22 mouse cellular contexts compared by ENCODE assay signal in the genomic region with DNA sequence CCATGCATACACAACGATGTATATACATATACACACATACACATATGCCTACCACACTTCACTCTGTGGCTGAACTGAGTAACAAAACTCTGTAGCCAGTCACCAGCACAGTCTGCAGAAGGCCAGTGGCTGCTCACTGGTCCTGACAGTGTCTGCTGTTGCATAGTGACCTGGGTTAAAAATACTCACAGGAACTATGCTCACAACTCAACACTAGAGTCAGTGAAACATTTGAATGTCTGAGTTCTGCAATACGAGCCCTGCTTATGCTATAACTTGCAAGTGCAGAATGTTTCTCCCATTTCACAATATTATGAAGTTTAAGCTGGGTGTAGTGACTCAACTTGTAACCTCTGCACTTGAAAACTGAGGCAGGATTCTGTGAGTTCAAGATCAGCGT. TPM values are rescaled to one million over a fixed set of nuclear protein-coding genes. Genes with fewer than 3 reads are reported as not detected.
DNase-seq lines count a peak whose midpoint lies in the region; ATAC-seq and TF ChIP-seq lines count a peak whose summit lies in the region.
"Had no signal": no experiment of that assay in that cellular context is flagged by ENCODE, and none has a peak within 500 bp of the region (broad histone marks: within the 10 kb centered on the region; RNA-seq: fewer than 3 reads in every experiment).

No protein-coding gene starts in this region.

- no peak overlapping the region for H3K4me2 ChIP-seq in heart, postnatal 0 days (ENCODE audit: low read depth, low read length)
- H3K4me2 ChIP-seq: hindbrain, embryonic 13.5 days; lung, embryonic 14.5 days; stomach, embryonic 15.5 days had no signal

- no peak overlapping the region for H3K9ac ChIP-seq in heart, postnatal 0 days (replicated peaks; ENCODE audit: low read depth, low read length)
- H3K9ac ChIP-seq: hindbrain, embryonic 13.5 days; lung, embryonic 14.5 days; stomach, embryonic 15.5 days had no signal

- H3K36me3 ChIP-seq in heart, embryonic 10.5 days: peaks cover 25% of the 10 kb centered on the region
- peaks cover 5% of the 10 kb centered on the region for H3K36me3 ChIP-seq in heart, postnatal 0 days (replicated peaks; ENCODE audit: control insufficient read depth, insufficient read depth, low read length)

- intact Hi-C loops in heart, postnatal 36 days (cut with DNase I): no loop called here

- no peak for DNase-seq in heart, embryonic 10.5 days (ENCODE audit: low spot score)
- no peak for DNase-seq in heart, postnatal 36 days
- peak; percentile 65 for DNase-seq in heart, postnatal 0 days (ENCODE audit: low spot score)
- DNase-seq in heart, adult 8-10 months (ENCODE audit: low spot score): no peak
- peak; percentile 64 for DNase-seq in A20 (ENCODE audit: low read depth, low spot score)
- no peak for DNase-seq in thymus, postnatal 25 days
- DNase-seq in frontal cortex, postnatal 25 days (ENCODE audit: low spot score in 2 of 2): no peak
- DNase-seq: cerebellum, adult 8-10 months; gastrocnemius, postnatal 36 days; kidney, adult 2 months; kidney, postnatal 10 days; layer of hippocampus, postnatal 36 days; lung, embryonic 14.5 days; right cerebral cortex, postnatal 25 days; thymus, adult 18-20 months had no signal

- H3K9me3 ChIP-seq in heart, embryonic 10.5 days: no peaks in the 10 kb centered on the region
- H3K9me3 ChIP-seq in heart, postnatal 0 days (replicated peaks; ENCODE audit: control insufficient read depth, low read length): no peaks in the 10 kb centered on the region; the same call in 1 of the 2 replicates
- H3K9me3 ChIP-seq: stomach, embryonic 15.5 days had no signal

- peak overlapping the region; percentile 69; the same call in 1 of the 2 replicates for H3K27ac ChIP-seq in heart, embryonic 10.5 days
- peak overlapping the region; percentile 37; the same call in 1 of the 2 replicates for H3K27ac ChIP-seq in heart, postnatal 0 days (ENCODE audit: low read depth)
- H3K27ac ChIP-seq: embryonic facial prominence, embryonic 10.5 days; hindbrain, embryonic 13.5 days; layer of hippocampus, adult 2 months; stomach, embryonic 15.5 days had no signal

- ATAC-seq in heart, postnatal 0 days (ENCODE audit: insufficient read depth, low read depth): peak; percentile 82
- ATAC-seq in megakaryocyte, adult 5-6 weeks (ENCODE audit: poor library complexity, severe bottlenecking): peak; percentile 32; the same call in 1 of the 2 replicates
- ATAC-seq: inflammation-experienced regulatory T-cells, adult 6 months; midbrain, embryonic 16.5 days had no signal

- H3K4me3 ChIP-seq in heart, embryonic 10.5 days: no peak overlapping the region
- H3K4me3 ChIP-seq in heart, postnatal 0 days (ENCODE audit: low read depth, low read length): no peak overlapping the region
- H3K4me3 ChIP-seq: embryonic facial prominence, embryonic 10.5 days; hindbrain, embryonic 13.5 days; layer of hippocampus, adult 2 months; stomach, embryonic 15.5 days had no signal

- no peak for TF ChIP-seq EP300 in heart, postnatal 0 days (IDR thresholded peaks at IDR 0.05; ENCODE audit: low read depth)

- H3K27me3 ChIP-seq in heart, embryonic 10.5 days (ENCODE audit: insufficient read depth, poor library complexity, severe bottlenecking): no peaks in the 10 kb centered on the region
- H3K27me3 ChIP-seq in heart, postnatal 0 days (ENCODE audit: control insufficient read depth, insufficient read depth, low read length): no peaks in the 10 kb centered on the region
- H3K27me3 ChIP-seq: hindbrain, embryonic 13.5 days; stomach, embryonic 15.5 days had no signal

- TF ChIP-seq CTCF in heart, postnatal 0 days (IDR thresholded peaks at IDR 0.05; ENCODE audit: low read depth): no peak

- peaks cover 25% of the 10 kb centered on the region for H3K4me1 ChIP-seq in heart, embryonic 10.5 days
- H3K4me1 ChIP-seq in heart, postnatal 0 days (ENCODE audit: control insufficient read depth, insufficient read depth): peaks cover 25% of the 10 kb centered on the region; the same call in 1 of the 2 replicates
- H3K4me1 ChIP-seq: embryonic facial prominence, embryonic 10.5 days; stomach, embryonic 15.5 days had no signal

- 67% methylated on average over 3 of the region's 3 CpGs for WGBS in heart, embryonic 10.5 days
- WGBS in heart, postnatal 0 days: 71% methylated on average over 3 of the region's 3 CpGs

RNA-seq across cellular contexts. Expression of a gene that starts 39.0 kb away (rescaled TPM):
- 20.9 and 24.2 TPM in 2 replicates for polyA plus RNA-seq in heart, embryonic 10.5 days (2016; fragmentation: Nextera tagmentation; extraction: Ambion mirVana)
- total RNA-seq in heart, postnatal 36 days (2021): 1 to 10 TPM; 7.0 to 7.4 TPM
- 7.7 and 22.2 TPM in 2 replicates for total RNA-seq in heart, postnatal 0 days (2014; rRNA removed; ENCODE audit: low replicate concordance)
- 7.2 and 8.5 TPM in 2 replicates for polyA plus RNA-seq in heart, postnatal 0 days (2015; fragmentation: Nextera tagmentation; extraction: Ambion mirVana)
- total RNA-seq in heart, adult 8-10 months (2022): 10 to 100 TPM in 1 of 4 experiments, 1 to 10 TPM in 3; 7.4 to 11.1 (median 10.0) TPM
- total RNA-seq in megakaryocyte, adult 5-6 weeks (2015): 21.7 and 25.3 TPM in 2 replicates
- 31.4 and 38.1 TPM in 2 replicates for total RNA-seq in megakaryocyte, adult 5-6 weeks (2017)

Comparison
In these comparisons a context has a peak if more than half of its experiments do, and no peak if none do; other contexts are left out.
1. DNase-seq: peak in heart, postnatal 0 days (single experiment) and A20 (single experiment); none in heart, embryonic 10.5 days (single experiment), heart, postnatal 36 days (0 of 2), heart, adult 8-10 months (single experiment), thymus, postnatal 25 days (single experiment) and frontal cortex, postnatal 25 days (0 of 2).